Mouse (Mus musculus) neural tube, embryonic 13.5 days (tissue): ENCODE measurements at regions not wholly inside any gene's neighbourhood (a gene's known extent, or its start where the extent isn't known, plus 50 kb on each side); places are given as distances from the start of the nearest gene placed in this dataset.

Source experiments
- ATAC-seq: fragments of 200-750 bp; cut with Nextera tagmentation; 2 replicates; pipeline ENCODE4 v1.8.0; 2017; ENCODE audit warnings: low read depth, mild to moderate bottlenecking, moderate TSS enrichment, moderate library complexity
- H3K27ac ChIP-seq: fragments of 300-500 bp; sonication (generic); replicated peaks from 2 replicates; pipeline ENCODE4 v1.5.1; 2015; ENCODE audit warnings: moderate library complexity, mild to moderate bottlenecking, inconsistent platforms
- H3K27me3 ChIP-seq: fragments of 300-500 bp; sonication (generic); 2 replicates; pipeline ENCODE4 v1.6.1; 2015; ENCODE audit warnings: mild to moderate bottlenecking, inconsistent platforms
- H3K36me3 ChIP-seq: fragments of 300-500 bp; sonication (generic); 2 replicates; pipeline ENCODE4 v1.6.1; 2015; ENCODE audit warnings: mild to moderate bottlenecking, inconsistent platforms
- H3K4me1 ChIP-seq: fragments of 300-500 bp; sonication (generic); replicated peaks from 2 replicates; pipeline ENCODE4 v1.6.1; 2015; ENCODE audit warnings: inconsistent platforms
- H3K4me2 ChIP-seq: fragments of 300-500 bp; sonication (generic); 2 replicates; pipeline ENCODE4 v1.6.1; 2015; ENCODE audit warnings: inconsistent platforms, mild to moderate bottlenecking, moderate library complexity
- H3K4me3 ChIP-seq: fragments of 300-500 bp; sonication (generic); 2 replicates; pipeline ENCODE4 v1.5.1; 2015; ENCODE audit warnings: mild to moderate bottlenecking, inconsistent platforms
- H3K9ac ChIP-seq: fragments of 300-500 bp; sonication (generic); 2 replicates; pipeline ENCODE4 v1.6.1; 2015; ENCODE audit warnings: moderate library complexity, mild to moderate bottlenecking, inconsistent platforms
- H3K9me3 ChIP-seq: fragments of 300-500 bp; sonication (generic); 2 replicates; pipeline ENCODE4 v1.6.1; 2016; ENCODE audit warnings: inconsistent platforms
- WGBS: fragments of 180-500 bp; shearing (Covaris S2); methylation state at CpG from one replicate; pipeline ENCODE4 v1.1.7; 2015; 5-methylcytosine and 5-hydroxymethylcytosine counted together

- WGBS, result 61% methylated on average over 2 of the region's 2 CpGs
- no peaks in the 10 kb centered on the region for H3K36me3 ChIP-seq
- H3K27ac ChIP-seq, result no peak overlapping the region
- no peak overlapping the region for H3K4me3 ChIP-seq
- H3K9ac ChIP-seq, result no peak overlapping the region
- H3K27me3 ChIP-seq, result peaks cover 72% of the 10 kb centered on the region
- no peak for ATAC-seq
- peaks cover 19% of the 10 kb centered on the region for H3K4me1 ChIP-seq
- H3K9me3 ChIP-seq, result no peaks in the 10 kb centered on the region
- no peak overlapping the region for H3K4me2 ChIP-seq
Observed at GRCm38 (mm10) chr7:119089931-119090330, 94.5 kb downstream of the Gpr139 start.

- H3K9me3 ChIP-seq, result no peaks in the 10 kb centered on the region
- ATAC-seq, result no peak
- H3K27ac ChIP-seq, result no peak overlapping the region
- H3K36me3 ChIP-seq, result no peaks in the 10 kb centered on the region
- no peak overlapping the region for H3K9ac ChIP-seq
- 67% methylated on average over 2 of the region's 2 CpGs for WGBS
- peaks cover 73% of the 10 kb centered on the region for H3K27me3 ChIP-seq
- no peak overlapping the region for H3K4me2 ChIP-seq
- H3K4me3 ChIP-seq, result no peak overlapping the region
- peaks cover 19% of the 10 kb centered on the region for H3K4me1 ChIP-seq
Observed at GRCm38 (mm10) chr7:119088537-119088936, 93.5 kb upstream of the Gprc5b start.

DNA sequence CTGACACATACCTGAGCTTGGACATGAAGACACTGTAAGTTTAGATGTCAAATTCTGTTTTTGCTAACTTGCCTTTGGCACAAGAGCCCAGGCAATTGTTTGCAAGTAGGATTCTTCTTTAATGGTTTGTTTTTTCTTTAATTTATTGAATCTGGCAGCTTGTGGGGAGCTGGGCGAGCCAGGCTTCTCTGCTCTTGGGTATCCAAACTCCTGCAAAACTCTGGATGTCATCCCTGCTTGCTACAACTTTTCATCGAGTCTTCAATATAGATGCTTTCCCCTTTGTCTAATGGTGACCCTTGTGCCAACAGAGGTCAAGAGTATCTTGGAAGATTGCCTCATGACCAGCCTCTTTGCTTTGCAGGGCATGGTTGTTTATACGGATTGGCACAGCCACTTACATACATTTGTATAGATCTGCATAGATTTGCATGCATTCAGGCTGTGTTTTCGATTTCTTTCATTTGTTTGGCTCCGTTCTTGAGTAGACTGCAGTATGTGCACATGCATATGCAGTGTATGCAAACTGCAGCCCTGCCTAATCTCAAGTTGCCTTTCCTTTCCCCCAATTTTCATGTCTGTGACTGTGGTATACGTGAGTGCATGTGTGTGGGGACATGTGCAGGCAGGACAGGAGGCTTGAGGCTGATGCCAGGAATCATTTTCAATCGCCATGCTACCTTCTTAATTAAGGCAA is 92.9 kb upstream of the Gprc5b start:
- Histone ChIP-seq H3K36me3 (no peaks in the 10 kb centered on the region), H3K4me2 (no peak overlapping the region), H3K27me3 (peaks cover 71% of the 10 kb centered on the region), H3K27ac (no peak overlapping the region), H3K4me1 (peaks cover 19% of the 10 kb centered on the region), H3K9ac (no peak overlapping the region), H3K4me3 (no peak overlapping the region), H3K9me3 (no peaks in the 10 kb centered on the region)
- WGBS, result 55% methylated on average over 7 of the region's 7 CpGs
- peak; percentile 50; the same call in 1 of the 2 replicates for ATAC-seq

- Histone ChIP-seq H3K27ac (no peak overlapping the region; the same call in 1 of the 2 replicates), H3K27me3 (peaks cover 53% of the 10 kb centered on the region), H3K9me3 (no peaks in the 10 kb centered on the region), H3K4me1 (peaks cover 19% of the 10 kb centered on the region), H3K9ac (no peak overlapping the region), H3K36me3 (no peaks in the 10 kb centered on the region), H3K4me3 (no peak overlapping the region), H3K4me2 (no peak overlapping the region)
- 27% methylated on average over 13 of the region's 13 CpGs for WGBS
- peak; percentile 84; the same call in 1 of the 2 replicates for ATAC-seq
Observed at GRCm38 (mm10) chr7:119085696-119086451, 90.9 kb upstream of the Gprc5b start.

- no peak overlapping the region for H3K4me3 ChIP-seq
- H3K4me1 ChIP-seq, result peaks cover 12% of the 10 kb centered on the region; the same call in 1 of the 2 replicates
- 52% methylated on average over 12 of the region's 12 CpGs for whole genome bisulfite sequencing
- ATAC-seq, result peak; percentile 88
- peak overlapping the region; percentile 15; the same call in 1 of the 2 replicates for H3K4me2 ChIP-seq
- H3K36me3 ChIP-seq, result no peaks in the 10 kb centered on the region
- peak overlapping the region; percentile 8; the same call in 1 of the 2 replicates for H3K9ac ChIP-seq
- H3K27me3 ChIP-seq, result peaks cover 12% of the 10 kb centered on the region
- peak overlapping the region; percentile 62; the same call in 1 of the 2 replicates for H3K27ac ChIP-seq
- H3K9me3 ChIP-seq, result no peaks in the 10 kb centered on the region
Observed at GRCm38 (mm10) chr7:119076712-119077619, 82.0 kb upstream of the Gprc5b start.

DNA sequence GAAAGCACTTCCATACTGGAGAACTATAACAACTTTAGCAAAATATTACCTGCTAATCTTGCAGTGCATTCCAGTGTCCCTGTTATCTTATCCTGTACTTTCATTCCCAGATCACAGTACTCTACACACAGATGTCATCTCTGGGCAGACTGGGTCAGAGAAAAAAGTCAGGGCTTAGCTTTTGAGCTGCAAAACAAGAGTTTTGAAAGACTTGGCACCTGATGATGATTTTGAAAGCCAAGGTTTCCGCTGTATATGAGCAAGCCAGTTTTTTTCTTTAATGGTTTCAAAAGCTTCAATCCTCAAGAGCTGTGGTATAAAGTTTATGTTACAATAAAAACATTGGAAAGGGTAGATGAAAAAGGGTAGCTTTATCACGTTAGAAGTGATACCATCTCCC is 71.0 kb upstream of the Gprc5b start:
- Histone ChIP-seq H3K4me1 (no peaks in the 10 kb centered on the region), H3K4me2 (no peak overlapping the region), H3K9ac (no peak overlapping the region), H3K4me3 (no peak overlapping the region), H3K27ac (no peak overlapping the region), H3K9me3 (no peaks in the 10 kb centered on the region), H3K27me3 (no peaks in the 10 kb centered on the region), H3K36me3 (no peaks in the 10 kb centered on the region)
- WGBS, result 69% methylated on average over 2 of the region's 2 CpGs
- ATAC-seq, result no peak
